Mouse (Mus musculus) lung, postnatal 10 days (tissue): ENCODE results near the gene Nrp1.

Source experiments
- DNase-seq: peaks from one replicate; pipeline ENCODE4 v3.0.0; 2021

Nrp1 gene

DNA sequence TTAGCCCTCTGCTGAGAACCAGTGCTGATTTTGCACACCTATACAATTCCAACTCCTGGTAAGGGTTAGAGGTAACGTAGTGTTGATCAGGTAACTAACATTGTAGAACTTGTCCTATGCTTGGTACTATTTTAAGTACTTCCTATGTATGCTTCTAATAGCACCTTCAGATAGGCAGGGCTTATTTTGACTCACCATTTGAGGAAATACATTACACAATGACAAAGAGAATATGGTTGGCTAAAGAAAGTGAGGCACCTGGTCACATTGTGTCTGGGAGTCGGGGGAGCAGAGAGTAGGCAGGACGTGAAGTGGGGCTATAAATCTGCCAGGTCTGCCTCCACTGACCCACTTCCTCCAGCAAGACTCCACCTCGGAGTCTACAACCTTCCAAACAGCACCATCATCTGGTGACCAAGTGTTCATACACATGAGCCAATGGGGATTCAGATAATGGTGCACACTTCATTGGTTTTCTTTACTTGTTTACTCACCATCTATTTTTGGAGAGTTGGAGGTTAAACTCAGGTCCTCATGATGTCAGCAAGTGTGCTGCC, 159.2 kb downstream of the Nrp1 start:
- DNase-seq: no peak

DNA sequence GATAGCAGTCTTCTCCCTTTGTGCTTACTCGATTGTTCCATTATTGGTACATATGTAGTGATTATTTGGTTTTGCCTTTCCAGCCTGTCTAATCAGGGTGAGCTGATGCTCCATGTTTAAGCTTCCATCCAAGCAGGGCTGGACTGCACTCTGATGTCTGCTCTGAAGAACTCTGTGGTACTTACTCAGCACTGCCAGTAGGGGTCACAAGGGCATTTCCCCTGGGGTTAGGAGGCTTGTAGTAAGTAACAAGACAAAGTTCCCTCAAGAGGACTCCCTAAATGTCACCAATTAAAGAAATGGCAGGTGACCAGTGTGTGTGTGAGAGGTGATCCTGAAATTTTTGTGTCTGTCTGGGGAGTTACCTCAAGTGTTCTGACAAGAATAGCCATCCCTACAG, 161.0 kb downstream of the Nrp1 start:
- DNase-seq: peak; percentile 40

DNA sequence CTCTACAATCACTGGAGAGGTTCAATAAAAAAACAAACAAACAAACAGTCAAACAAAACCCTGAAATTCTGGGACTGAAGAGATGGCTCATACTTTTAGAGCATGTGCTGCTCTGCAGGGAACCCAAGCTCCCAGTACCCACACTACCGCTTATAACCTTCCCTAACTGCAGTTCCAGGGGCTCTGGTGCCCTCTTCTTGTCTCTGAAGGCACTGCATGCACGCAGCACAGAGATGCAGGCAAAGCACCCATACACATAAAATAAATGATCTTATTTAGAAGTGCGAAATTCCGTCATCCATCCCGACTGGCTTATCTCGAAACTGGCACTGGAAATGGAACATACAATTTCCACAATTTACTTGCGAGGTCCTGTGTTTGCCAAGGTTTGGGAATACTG, 165.4 kb downstream of the Nrp1 start:
- peak; percentile 21 for DNase-seq

DNA sequence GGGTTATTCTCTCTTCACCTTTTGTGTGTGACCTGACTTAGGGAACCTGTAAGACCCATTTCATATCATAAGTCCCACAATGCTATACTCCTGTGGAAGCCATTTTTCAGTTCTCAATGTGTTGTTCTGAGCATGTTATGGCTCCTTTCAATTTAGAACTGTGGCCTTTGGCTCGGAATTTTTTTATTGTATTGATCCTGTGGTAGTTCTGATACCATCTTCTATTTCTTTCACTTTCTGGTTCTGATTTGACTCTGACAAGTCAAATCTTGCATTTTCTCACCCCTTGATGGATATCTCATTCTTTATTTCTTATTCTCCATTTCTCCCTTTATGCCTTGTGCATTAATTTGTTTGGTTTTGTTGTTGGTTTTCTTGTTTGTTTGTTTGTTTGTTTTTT, 167.5 kb downstream of the Nrp1 start:
- DNase-seq: no peak

DNA sequence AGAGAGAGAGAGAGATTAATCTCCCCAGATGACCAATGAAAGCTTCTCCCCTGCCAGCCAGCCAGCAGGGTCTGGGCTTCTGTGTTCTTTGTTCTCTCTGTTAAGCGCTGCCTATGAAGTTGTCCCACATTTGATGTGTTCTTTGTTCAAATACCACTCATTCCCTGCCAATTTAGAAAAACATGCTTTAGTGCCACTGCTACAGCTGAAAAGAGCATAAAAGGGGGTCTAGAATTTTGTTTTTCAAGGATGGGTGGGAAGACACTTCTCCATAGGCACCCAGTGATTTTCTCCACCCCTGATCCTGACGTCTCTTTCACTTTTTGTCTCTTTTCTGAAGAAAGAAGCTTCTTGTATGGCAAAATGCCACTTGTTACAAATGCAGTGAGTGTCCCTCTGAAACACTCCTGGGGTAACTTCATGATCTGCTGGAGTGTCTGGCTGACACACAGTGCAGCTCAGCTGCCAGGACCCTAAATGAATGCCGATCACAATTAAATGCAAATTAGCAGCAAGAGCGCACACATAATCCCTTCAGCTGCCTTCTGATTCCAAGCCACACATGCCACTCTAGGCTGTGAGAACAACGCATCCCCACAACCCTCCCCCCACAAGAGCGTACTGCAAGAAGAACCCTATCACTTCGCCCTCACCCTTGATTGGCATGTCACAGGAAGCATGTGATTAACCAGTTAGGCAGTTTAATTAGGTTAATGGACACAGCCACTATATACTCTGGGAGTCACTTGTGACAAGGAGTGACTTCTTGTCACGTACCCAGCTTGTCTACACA, 170.4 kb downstream of the Nrp1 start:
- DNase-seq: no peak

DNA sequence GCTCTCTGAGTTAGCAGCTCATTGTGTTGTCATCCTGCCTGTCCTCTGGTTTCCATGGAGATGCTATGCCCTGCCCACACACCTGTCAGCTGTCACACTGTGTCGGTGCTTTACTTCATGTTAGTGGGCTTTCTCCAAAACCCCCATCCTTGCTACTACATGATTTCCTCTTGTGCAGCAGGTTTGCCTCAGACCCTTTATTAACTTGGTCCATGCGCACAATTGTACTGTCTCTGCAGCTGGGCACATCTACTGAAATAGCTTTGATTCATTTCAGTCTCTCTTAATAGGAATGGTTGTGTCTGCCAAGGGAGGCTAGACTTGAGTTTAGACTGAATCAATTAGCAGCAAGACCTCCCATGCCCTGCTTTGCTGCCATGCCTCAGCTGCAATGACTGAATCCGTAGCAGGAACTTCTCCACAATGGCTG, 176.1 kb downstream of the Nrp1 start:
- DNase-seq: no peak

DNA sequence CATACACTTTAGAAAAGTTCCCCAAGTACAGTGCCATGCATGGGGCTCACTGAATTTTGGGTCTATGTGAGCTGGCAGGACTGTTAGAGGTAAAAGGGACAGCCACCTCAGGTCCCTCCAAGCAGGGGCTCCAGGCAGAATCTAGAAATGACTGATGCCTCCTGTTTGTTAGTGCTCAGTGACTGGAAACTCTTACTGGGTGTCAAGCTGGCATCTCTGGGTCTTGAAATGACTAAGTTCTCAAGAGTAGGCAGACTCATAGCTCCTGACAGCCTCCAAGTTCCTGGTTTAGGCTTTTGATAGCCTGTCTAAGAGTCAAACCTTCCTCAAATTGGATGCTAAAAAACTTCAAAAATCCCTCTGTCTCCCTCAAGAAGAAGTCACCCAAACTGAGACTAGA, 177.3 kb downstream of the Nrp1 start:
- no peak for DNase-seq

DNA sequence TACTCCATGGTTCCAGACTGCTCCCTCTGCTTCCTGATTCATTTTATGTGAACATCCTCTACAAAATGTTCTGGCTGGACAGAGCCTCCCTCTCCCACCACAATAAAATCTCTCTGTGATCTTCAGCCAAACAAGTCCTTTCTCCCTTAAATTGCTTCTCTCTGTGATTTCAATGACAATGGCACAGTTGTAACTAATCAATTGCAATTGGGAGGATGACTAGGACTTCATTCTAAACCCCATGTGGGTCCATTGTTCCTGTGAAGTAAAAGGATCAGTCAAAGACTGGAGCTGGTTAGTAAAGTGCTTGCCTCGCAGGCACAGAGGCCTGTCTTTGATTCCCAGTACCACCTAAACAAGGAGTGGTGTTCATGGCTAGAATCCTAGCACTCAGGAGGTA, 180.0 kb downstream of the Nrp1 start:
- DNase-seq: no peak

DNA sequence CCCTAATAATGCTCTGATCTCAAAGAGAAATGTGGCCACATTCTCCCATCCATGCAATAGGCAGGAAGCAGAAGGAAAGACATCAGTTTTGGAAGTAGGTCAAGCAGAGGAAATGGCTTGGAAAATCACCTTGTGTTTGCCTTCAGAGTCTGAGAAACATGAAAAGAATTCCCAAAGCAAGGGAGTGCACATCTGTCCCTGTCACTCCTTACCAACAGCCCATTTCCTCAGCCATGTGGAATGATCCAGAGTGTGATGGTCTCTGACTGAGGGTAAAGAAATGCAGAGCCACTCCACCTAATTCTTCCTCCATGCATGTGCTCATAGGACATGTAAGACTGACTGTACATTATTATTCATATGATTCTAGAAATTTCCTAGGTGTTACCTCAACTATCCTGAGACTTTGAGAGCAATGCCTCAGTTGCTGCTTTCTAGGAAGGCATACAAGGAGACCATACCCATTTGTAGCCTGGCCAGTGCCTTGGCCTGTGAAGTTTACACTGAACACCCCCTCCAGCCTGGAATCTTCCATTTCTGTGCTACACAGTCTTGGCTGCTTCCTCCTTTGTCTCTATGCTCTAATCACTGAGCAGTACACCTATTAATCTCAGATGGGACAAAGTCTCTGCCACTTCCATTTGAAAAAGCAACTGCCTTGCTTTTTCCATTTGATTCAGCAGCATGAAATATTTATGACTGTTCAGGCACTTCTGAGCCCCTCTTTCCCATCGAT, 183.1 kb downstream of the Nrp1 start:
- no peak for DNase-seq

DNA sequence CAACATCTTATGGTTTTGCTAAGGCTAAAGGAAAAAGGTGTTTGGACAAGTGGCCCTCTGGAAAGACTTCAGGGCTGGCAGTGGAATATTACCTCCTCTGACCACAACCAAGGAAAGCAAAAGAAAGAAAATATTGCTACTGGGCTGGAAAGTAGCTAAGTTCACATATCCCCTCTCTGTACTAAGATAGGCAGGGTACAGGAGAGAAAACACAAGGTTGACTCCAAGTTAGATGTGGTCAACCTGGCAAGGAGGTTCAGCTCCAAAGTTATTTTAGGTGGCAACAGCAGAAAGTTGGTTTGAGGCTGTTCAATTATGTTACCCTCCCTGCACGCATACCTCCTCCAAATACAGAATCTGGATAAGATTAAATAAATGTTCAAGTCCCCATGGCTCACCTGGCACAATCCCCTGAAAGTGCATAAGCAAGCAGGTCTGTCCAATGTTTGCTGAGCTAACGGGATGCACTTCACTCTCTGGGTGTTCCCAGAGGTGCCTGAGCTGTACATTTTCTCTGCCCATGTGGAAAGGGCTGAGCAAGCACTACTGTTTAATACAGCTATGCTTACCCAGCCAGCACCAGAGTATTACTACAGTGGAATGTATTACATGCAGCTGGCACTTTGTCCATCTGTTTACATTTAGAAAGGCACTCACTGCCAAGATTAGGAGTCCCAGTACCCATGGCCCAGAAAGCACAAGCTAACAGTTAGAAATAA, 185.9 kb downstream of the Nrp1 start:
- DNase-seq: no peak

DNA sequence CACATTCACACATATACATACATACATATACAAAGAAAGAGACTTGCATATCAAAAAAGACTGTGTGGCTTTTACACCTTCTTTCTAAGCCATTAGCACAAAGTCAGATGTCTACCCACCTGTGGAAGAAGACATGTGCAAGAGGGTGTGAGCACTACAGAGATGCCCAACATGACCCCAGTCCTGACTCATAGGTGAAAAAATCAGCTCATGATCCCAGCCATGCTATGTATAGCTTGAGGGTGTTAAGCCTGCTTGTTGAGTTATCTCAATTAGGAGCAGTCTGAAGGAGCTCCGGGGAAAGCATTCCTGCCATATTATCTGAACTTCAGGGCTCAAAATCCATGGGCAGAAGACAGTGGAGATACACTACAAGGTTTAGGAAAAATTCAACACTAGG, 187.9 kb downstream of the Nrp1 start:
- no peak for DNase-seq

DNA sequence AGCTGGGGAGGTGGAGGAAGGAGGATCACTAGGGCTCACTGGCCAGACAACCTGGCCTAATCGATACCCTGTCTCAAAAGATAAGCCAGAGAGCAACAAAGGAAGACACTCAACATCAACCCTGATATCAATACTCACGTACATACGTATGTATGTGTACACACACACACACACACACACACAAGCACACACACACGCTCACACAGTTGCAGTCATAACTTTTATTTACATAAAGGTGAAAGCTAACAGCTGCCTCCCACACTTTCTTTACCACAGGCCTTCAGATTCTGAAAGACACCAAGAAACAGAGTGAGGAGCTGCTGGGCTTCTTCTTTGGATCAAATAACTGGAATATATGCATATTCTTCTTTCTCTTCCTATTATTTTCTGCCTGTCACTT, 189.0 kb downstream of the Nrp1 start:
- no peak for DNase-seq

DNA sequence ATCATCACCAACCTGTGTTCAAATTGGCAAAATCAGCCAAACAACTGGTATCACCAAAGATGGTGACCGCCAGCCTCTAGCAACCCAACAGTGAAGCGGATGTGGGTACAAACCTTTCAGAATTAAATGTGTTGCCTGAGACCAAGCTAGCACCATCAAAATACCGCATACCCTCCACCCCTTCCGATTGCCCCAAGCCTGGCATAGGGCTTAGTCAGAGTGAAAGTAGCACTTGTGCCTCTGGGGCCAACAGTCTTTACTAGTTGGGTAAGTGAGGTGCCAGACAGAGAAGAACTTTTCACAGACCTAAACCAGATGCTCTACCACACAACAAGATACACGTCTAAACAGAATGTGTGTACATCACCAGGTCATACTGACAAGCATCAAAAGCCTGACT, 191.3 kb downstream of the Nrp1 start:
- no peak for DNase-seq

DNA sequence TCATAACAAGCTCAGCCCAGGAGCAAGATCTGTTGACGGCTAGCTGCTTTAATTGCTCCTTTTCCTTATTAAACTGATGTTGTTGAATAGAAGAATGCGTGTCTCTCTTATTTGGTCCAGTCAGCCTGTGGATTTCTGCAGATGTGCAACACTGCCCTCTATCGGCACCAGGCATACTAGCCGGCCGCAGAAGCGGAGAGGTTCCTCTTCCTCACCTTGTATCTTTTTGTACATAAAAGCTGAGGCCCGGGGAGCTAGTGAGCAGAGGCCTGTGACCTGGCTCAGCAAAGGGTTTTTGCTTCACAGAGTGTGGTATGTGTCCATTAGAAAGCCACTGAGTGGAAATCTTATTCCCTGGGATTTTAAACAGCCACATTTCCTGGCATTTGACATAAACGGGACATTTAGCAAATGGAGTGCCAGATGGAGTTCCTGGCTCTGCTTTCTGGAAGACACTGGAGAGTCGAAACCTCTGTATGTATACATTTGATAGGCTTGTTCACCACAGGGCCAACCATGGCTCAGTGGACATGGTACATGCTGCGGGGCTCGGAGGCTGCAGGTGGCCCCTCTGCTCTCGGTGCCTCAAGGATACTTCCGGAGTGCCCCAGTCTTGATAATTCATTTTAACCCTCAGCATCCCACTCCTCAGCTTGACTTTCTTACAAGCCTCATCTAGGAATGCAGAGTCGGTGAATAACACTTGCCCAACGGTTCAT, 193.2 kb downstream of the Nrp1 start:
- peak; percentile 77 for DNase-seq
